Mouse (Mus musculus): ENCODE results near the gene Rarg.

DNA sequence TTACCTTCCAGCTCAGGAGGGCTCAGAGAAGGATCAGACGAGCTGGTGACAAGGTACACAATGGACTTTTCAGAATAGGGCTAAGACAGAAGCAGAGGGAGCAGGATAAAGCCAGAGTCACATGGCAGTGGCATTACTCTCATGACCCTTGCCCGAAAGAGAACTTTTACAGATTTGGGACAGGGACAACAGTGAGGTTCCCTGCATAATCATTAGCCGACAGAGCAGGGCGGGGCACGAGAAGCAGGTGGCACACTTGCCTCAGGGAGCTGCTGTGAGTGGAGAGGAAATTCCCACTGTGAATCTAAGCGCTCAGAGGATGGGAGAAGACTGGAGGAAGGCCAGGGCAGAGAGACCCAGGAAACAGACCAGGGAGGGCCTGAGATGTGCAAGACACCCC is 68.4 kb downstream of the Rarg start:
- no peak for TF ChIP-seq CTCF (IDR thresholded peaks at IDR 0.05; ENCODE audit: low read depth, low read length)
- no peak for TF ChIP-seq POLR2A (IDR thresholded peaks at IDR 0.05; ENCODE audit: borderline replicate concordance, low read depth, low read length)

Measured in bone marrow macrophage, adult 2 months (primary cell).